Mouse (Mus musculus) forebrain, embryonic 14.5 days (tissue): ENCODE data around the gene Defb29. TPM values are rescaled to one million over a fixed set of nuclear protein-coding genes. Genes with fewer than 3 reads are reported as not detected.
A peak's percentile ranks its signal among the peaks of the same experiment; 100 is the strongest.

Source experiments
- ATAC-seq: fragments of 200-750 bp; cut with Nextera tagmentation; 2 replicates; pipeline ENCODE4 v1.8.0; 2017; ENCODE audit warnings: mild to moderate bottlenecking, moderate library complexity
- DNase-seq: peaks from one replicate; pipeline ENCODE4 v3.0.0-alpha.2; 2015; ENCODE audit warnings: low spot score
- H3K27ac ChIP-seq: fragments of 300-500 bp; sonication (generic); 2 replicates; pipeline ENCODE4 v1.5.1; 2014; ENCODE audit warnings: low read depth, mild to moderate bottlenecking, control low read depth, low read length, moderate library complexity
- H3K27me3 ChIP-seq: fragments of 300-500 bp; sonication (generic); replicated peaks from 2 replicates; pipeline ENCODE4 v1.6.1; 2014; ENCODE audit warnings: low read length, control low read depth, mixed read lengths; ENCODE audit not compliant: control insufficient read depth, insufficient read depth
- H3K36me3 ChIP-seq: fragments of 300-500 bp; sonication (generic); 2 replicates; pipeline ENCODE4 v1.6.1; 2014; ENCODE audit warnings: low read length, control low read depth; ENCODE audit not compliant: control insufficient read depth, insufficient read depth
- H3K4me1 ChIP-seq: fragments of 300-500 bp; sonication (generic); 2 replicates; pipeline ENCODE4 v1.6.1; 2014; ENCODE audit warnings: antibody characterized with exemption, low read length, control low read depth; ENCODE audit not compliant: control insufficient read depth, insufficient read depth
- H3K4me2 ChIP-seq: fragments of 300-500 bp; sonication (generic); 2 replicates; pipeline ENCODE4 v1.6.1; 2014; ENCODE audit warnings: mild to moderate bottlenecking, control low read depth, low read length
- H3K4me3 ChIP-seq: fragments of 300-500 bp; sonication (generic); 2 replicates; pipeline ENCODE4 v1.5.1; 2014; ENCODE audit warnings: low read depth, low read length, control low read depth
- H3K9ac ChIP-seq: fragments of 300-500 bp; sonication (generic); 2 replicates; pipeline ENCODE4 v1.6.1; 2014; ENCODE audit warnings: mild to moderate bottlenecking, low read length, control low read depth, moderate library complexity
- H3K9me3 ChIP-seq: fragments of 300-500 bp; sonication (generic); replicated peaks from 2 replicates; pipeline ENCODE4 v1.6.1; 2016; ENCODE audit warnings: low read length, control low read depth, mixed read lengths; ENCODE audit not compliant: control insufficient read depth
- WGBS: fragments of 180-500 bp; shearing (Covaris S2); extraction: QIAGEN DNeasy Blood & Tissue Kit; methylation state at CpG from one replicate; pipeline ENCODE4 v1.1.7; 2014; 5-methylcytosine and 5-hydroxymethylcytosine counted together
- polyA plus RNA-seq: library from polyadenylated mRNA; unstranded; fragments of >200 nt; fragmentation: Nextera tagmentation; extraction: Ambion mirVana; gene quantifications from 2 replicates; pipeline ENCODE4 v1.2.1, GENCODE M21; 2014

Defb29 gene
- polyA plus RNA-seq, 1 experiment from 2014 or later = not detected

DNA sequence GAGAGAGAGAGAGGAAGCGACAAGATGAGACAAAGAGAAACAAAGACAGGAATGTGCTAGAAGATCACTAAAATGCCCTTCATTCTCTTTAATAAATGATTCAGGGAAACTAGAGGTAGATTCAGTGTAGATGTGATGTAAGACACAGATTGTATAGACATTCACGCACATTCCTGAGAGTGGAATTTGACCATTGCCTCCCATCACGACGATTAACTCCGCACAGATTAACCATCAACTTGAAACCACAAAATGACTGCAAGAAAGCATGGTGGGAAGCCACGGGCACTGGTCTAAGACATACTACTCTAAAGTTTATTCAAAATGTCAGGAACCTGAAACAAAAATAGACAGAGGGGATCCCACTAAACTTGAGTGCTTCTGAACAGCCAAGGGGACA is 30.4 kb upstream of the Defb29 start:
- no peak overlapping the region for H3K4me3 ChIP-seq
- no peaks in the 10 kb centered on the region for H3K9me3 ChIP-seq
- DNase-seq = no peak
- no peaks in the 10 kb centered on the region for H3K36me3 ChIP-seq
- no peaks in the 10 kb centered on the region for H3K4me1 ChIP-seq
- H3K4me2 ChIP-seq = no peak overlapping the region
- 86% methylated on average over 6 of the region's 6 CpGs for WGBS
- no peak overlapping the region for H3K9ac ChIP-seq
- no peak overlapping the region for H3K27ac ChIP-seq
- no peaks in the 10 kb centered on the region for H3K27me3 ChIP-seq
- ATAC-seq = no peak

DNA sequence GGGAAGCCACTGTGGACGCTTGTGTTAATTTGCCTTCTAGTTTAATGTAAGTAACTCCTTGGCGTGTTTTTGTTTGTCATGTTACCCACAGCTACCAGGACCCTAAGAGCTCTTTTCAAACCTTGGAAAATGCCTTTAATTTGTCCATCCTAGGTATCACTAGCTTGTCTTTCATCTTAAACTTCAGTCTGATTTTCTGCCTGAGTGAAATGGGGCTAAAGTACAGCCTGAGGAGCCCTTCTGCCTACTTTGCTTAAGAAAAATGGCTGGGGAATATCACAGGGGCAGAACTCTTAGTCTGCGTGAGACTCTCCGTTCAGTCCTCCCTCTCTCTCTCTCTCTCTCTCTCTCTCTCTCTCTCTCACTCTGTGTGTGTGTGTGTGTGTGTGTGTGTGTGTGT is 30.0 kb upstream of the Defb29 start:
- DNase-seq (no peak), ATAC-seq (no peak)
- no peak overlapping the region for H3K4me3 ChIP-seq
- no peaks in the 10 kb centered on the region for H3K4me1 ChIP-seq
- H3K9ac ChIP-seq = no peak overlapping the region
- no peaks in the 10 kb centered on the region for H3K36me3 ChIP-seq
- WGBS = 79% methylated on average over 4 of the region's 4 CpGs
- no peaks in the 10 kb centered on the region for H3K27me3 ChIP-seq
- no peak overlapping the region for H3K4me2 ChIP-seq
- no peaks in the 10 kb centered on the region for H3K9me3 ChIP-seq
- H3K27ac ChIP-seq = no peak overlapping the region

DNA sequence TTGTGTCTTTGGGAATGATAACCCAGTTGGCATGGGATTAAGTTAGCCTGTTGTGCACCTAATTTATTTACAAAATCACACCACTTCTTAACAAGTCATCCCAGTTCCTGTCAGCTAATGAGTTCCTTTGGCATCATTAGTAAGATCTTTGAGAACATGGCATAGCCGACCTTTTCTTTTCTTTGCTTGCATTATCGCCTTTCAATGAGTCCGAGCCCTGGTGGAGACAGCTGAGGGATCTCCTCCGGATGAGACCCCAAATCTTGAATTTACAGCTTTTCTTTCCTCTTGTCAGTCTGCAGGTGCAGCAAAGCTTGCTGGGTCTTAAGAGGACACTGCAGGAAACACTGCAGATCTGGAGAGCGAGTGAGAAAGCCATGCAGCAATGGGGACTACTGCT is 29.1 kb upstream of the Defb29 start, which contains the start of gene Gm17416:
Gm17416 (plus strand) TSS at position 301 of the 400 bp plus-strand sequence.
- Histone ChIP-seq H3K36me3 (no peaks in the 10 kb centered on the region), H3K27me3 (no peaks in the 10 kb centered on the region), H3K9ac (no peak within 1 kb of the TSS), H3K4me3 (no peak within 1 kb of the TSS), H3K4me2 (no peak within 1 kb of the TSS), H3K9me3 (no peaks in the 10 kb centered on the region), H3K27ac (no peak within 1 kb of the TSS), H3K4me1 (no peaks in the 10 kb centered on the region)
- ATAC-seq = no peak
- WGBS = 77% methylated on average over 5 of the region's 5 CpGs
- no peak for DNase-seq

DNA sequence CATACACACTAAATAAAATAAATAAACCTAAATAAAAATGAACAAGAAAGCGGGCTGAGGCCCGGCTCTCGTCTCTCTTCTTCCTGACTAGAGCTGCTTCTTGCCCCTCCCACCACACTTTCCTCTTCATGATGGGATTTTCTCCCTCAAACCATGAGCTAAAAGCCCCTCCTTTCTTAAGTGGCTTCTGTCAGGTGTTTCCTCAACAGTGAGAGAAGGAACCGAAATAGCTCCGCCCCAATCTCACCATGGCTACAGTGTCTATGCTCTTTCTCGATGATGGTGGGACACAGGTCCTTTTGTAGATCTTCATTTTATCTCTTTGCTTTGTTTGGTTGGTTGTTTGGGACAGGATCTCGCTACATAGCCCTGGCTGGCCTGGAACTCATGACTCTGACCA is 16.8 kb upstream of the Defb29 start:
- WGBS = 88% methylated on average over 7 of the region's 7 CpGs
- no peak for ATAC-seq
- DNase-seq = no peak

GRCm38 (mm10) chr2:152553774-152554423 is 14.0 kb upstream of the Defb29 start:
- no peak overlapping the region for H3K4me3 ChIP-seq
- H3K9me3 ChIP-seq = no peaks in the 10 kb centered on the region
- DNase-seq (peak; percentile 79), ATAC-seq (peak; percentile 60; the same call in 1 of the 2 replicates)
- H3K36me3 ChIP-seq = no peaks in the 10 kb centered on the region
- no peak overlapping the region for H3K27ac ChIP-seq
- peak overlapping the region; percentile 42 for H3K9ac ChIP-seq
- 12% methylated on average over 16 of the region's 16 CpGs for WGBS
- H3K27me3 ChIP-seq = no peaks in the 10 kb centered on the region
- H3K4me1 ChIP-seq = no peaks in the 10 kb centered on the region
- H3K4me2 ChIP-seq = peak overlapping the region; percentile 32

More for the DNA sequence above, 16.8 kb upstream of the Defb29 start:
- Histone ChIP-seq H3K36me3 (no peaks in the 10 kb centered on the region), H3K27me3 (no peaks in the 10 kb centered on the region), H3K9me3 (no peaks in the 10 kb centered on the region), H3K27ac (no peak overlapping the region), H3K4me1 (no peaks in the 10 kb centered on the region), H3K4me3 (no peak overlapping the region), H3K4me2 (no peak overlapping the region), H3K9ac (no peak overlapping the region)

DNA sequence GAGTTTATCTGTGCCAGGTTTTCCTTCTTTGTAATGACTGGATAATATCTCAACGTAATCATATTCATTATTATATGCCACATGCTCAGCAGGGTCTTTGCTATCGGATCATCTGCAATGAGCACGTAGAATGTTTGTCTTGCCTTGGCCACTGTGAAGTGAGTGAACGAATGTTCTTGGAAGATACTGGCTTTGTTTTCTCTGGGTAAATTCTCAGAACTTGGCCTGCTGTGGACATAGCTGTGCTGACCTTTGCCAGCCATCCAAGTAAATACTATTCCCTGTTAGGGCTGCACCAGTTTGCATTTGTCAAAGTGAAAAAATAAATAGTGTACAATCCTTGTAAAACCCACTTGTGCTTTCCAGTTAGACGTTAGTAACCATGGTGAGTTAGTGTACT is 8.2 kb upstream of the Defb29 start:
- Histone ChIP-seq H3K9me3 (no peaks in the 10 kb centered on the region), H3K27ac (no peak overlapping the region), H3K27me3 (no peaks in the 10 kb centered on the region), H3K4me3 (no peak overlapping the region), H3K4me2 (no peak overlapping the region), H3K9ac (no peak overlapping the region), H3K4me1 (no peaks in the 10 kb centered on the region), H3K36me3 (no peaks in the 10 kb centered on the region)
- DNase-seq = no peak
- 89% methylated on average over 5 of the region's 5 CpGs for WGBS
- ATAC-seq = no peak

DNA sequence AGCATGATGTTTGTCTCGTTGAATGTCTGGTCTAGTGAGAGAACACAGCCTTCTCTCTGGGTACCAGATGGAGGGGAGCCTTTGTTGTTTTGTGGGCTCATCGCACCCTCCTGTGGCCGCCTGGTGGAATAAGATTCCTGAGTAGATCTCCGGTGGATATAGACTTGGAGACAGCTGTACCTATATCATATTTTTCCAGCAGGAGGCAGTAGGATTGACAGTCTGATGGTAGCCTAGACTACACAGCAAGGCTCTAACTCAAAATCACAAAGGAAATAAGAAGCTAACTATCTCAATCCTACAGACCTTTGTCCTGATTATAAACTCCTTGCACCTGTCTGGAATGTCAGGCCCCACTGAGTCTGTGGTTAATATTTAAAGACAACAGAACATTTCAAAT is 4.8 kb upstream of the Defb29 start:
- Histone ChIP-seq H3K27ac (no peak overlapping the region), H3K4me2 (no peak overlapping the region), H3K27me3 (no peaks in the 10 kb centered on the region), H3K9ac (no peak overlapping the region), H3K36me3 (no peaks in the 10 kb centered on the region), H3K4me3 (no peak overlapping the region), H3K4me1 (no peaks in the 10 kb centered on the region), H3K9me3 (no peaks in the 10 kb centered on the region)
- peak; percentile 66 for ATAC-seq
- DNase-seq = peak; percentile 84
- WGBS = 25% methylated on average over 4 of the region's 4 CpGs

DNA sequence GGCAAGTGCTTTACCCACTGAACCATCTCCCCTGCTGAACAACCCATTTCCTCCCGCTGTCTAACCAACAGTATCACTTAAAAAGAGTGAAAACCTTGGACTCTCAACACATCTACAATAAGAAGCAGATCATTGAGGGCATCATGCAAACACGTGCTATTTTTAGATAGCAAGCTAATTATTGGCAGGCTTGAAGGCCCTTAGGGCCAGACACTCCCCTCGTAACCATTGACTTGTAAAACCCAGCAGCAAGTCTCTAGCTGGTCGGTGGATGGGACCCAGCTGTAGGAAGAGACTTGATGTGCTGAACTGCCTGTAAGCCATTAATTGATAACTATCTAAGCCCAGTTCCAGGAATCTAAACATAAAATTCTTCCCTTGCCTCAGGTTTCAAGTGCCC is 3.6 kb upstream of the Defb29 start:
- Histone ChIP-seq H3K4me1 (no peaks in the 10 kb centered on the region), H3K36me3 (no peaks in the 10 kb centered on the region), H3K9ac (no peak overlapping the region), H3K27ac (no peak overlapping the region), H3K27me3 (no peaks in the 10 kb centered on the region), H3K9me3 (no peaks in the 10 kb centered on the region), H3K4me3 (no peak overlapping the region), H3K4me2 (no peak overlapping the region)
- WGBS = 76% methylated on average over 4 of the region's 4 CpGs
- DNase-seq (no peak), ATAC-seq (no peak)

GRCm38 (mm10) chr2:152542897-152543296 is 3.0 kb upstream of the Defb29 start:
- no peaks in the 10 kb centered on the region for H3K9me3 ChIP-seq
- H3K4me1 ChIP-seq = no peaks in the 10 kb centered on the region
- 80% methylated on average over 2 of the region's 2 CpGs for WGBS
- no peaks in the 10 kb centered on the region for H3K27me3 ChIP-seq
- ATAC-seq = no peak
- H3K4me2 ChIP-seq = no peak overlapping the region
- no peaks in the 10 kb centered on the region for H3K36me3 ChIP-seq
- no peak overlapping the region for H3K27ac ChIP-seq
- no peak overlapping the region for H3K4me3 ChIP-seq
- no peak for DNase-seq
- H3K9ac ChIP-seq = no peak overlapping the region
